Mouse (Mus musculus): ENCODE data around the gene Cmtm4. TPM values are rescaled to one million over a fixed set of nuclear protein-coding genes. Genes with fewer than 3 reads are reported as not detected.

Gene Cmtm4
- polyA plus RNA-seq, 1 experiment from 2014 or later: 3.8 TPM

- Histone ChIP-seq H3K36me3 (ENCODE audit: control insufficient read depth, insufficient read depth, low read length) (peaks cover 10% of the 10 kb centered on the region; the same call in 1 of the 2 replicates), H3K27me3 (ENCODE audit: control insufficient read depth, insufficient read depth, low read length) (no peaks in the 10 kb centered on the region), H3K4me3 (ENCODE audit: low read depth, low read length) (no peak overlapping the region), H3K9me3 (ENCODE audit: control insufficient read depth, low read length) (no peaks in the 10 kb centered on the region), H3K4me2 (replicated peaks; ENCODE audit: low read depth, low read length) (no peak overlapping the region), H3K4me1 (replicated peaks; ENCODE audit: control insufficient read depth, insufficient read depth, low read length) (no peaks in the 10 kb centered on the region), H3K27ac (ENCODE audit: low read depth, low read length) (no peak overlapping the region), H3K9ac (ENCODE audit: low read depth, low read length) (no peak overlapping the region)
- ATAC-seq (ENCODE audit: low FRiP score): 0 out of 2 replicates have a peak, but pooled peaks have one; percentile 16
- WGBS: 47% methylated on average over 3 of the region's 3 CpGs
- no peak for DNase-seq (ENCODE audit: low spot score)
Observed at GRCm38 (mm10) chr8:104414204-104414603, 18.6 kb upstream of the Cmtm4 start.

GRCm38 (mm10) chr8:104413770-104414169 lies 18.2 kb upstream of the Cmtm4 start:
- ATAC-seq (ENCODE audit: low FRiP score): peak; percentile 60
- no peak for DNase-seq (ENCODE audit: low spot score)

GRCm38 (mm10) chr8:104412805-104413532 lies 17.4 kb upstream of the Cmtm4 start:
- H3K27ac ChIP-seq (ENCODE audit: low read depth, low read length): no peak overlapping the region
- no peak overlapping the region for H3K4me2 ChIP-seq (replicated peaks; ENCODE audit: low read depth, low read length)
- H3K4me3 ChIP-seq (ENCODE audit: low read depth, low read length): no peak overlapping the region
- no peaks in the 10 kb centered on the region for H3K9me3 ChIP-seq (ENCODE audit: control insufficient read depth, low read length)
- H3K9ac ChIP-seq (ENCODE audit: low read depth, low read length): no peak overlapping the region
- 0 out of 2 replicates have a peak, but pooled peaks cover 7% of the 10 kb centered on the region for H3K36me3 ChIP-seq (ENCODE audit: control insufficient read depth, insufficient read depth, low read length)
- no peaks in the 10 kb centered on the region for H3K4me1 ChIP-seq (replicated peaks; ENCODE audit: control insufficient read depth, insufficient read depth, low read length)
- ATAC-seq (ENCODE audit: low FRiP score): no peak
- 84% methylated on average over 7 of the region's 7 CpGs for WGBS
- DNase-seq (ENCODE audit: low spot score): no peak
- no peaks in the 10 kb centered on the region for H3K27me3 ChIP-seq (ENCODE audit: control insufficient read depth, insufficient read depth, low read length)

More at GRCm38 (mm10) chr8:104413770-104414169, 18.2 kb upstream of the Cmtm4 start:
- Histone ChIP-seq H3K27ac (ENCODE audit: low read depth, low read length) (no peak overlapping the region), H3K9ac (ENCODE audit: low read depth, low read length) (no peak overlapping the region), H3K4me2 (replicated peaks; ENCODE audit: low read depth, low read length) (no peak overlapping the region), H3K4me1 (replicated peaks; ENCODE audit: control insufficient read depth, insufficient read depth, low read length) (no peaks in the 10 kb centered on the region), H3K4me3 (ENCODE audit: low read depth, low read length) (no peak overlapping the region), H3K36me3 (ENCODE audit: control insufficient read depth, insufficient read depth, low read length) (0 out of 2 replicates have a peak, but pooled peaks cover 9% of the 10 kb centered on the region), H3K27me3 (ENCODE audit: control insufficient read depth, insufficient read depth, low read length) (no peaks in the 10 kb centered on the region), H3K9me3 (ENCODE audit: control insufficient read depth, low read length) (no peaks in the 10 kb centered on the region)
- 92% methylated on average over 4 of the region's 4 CpGs for WGBS

- Histone ChIP-seq H3K4me1 (replicated peaks; ENCODE audit: control insufficient read depth, insufficient read depth, low read length) (no peaks in the 10 kb centered on the region), H3K4me2 (replicated peaks; ENCODE audit: low read depth, low read length) (no peak overlapping the region), H3K9me3 (ENCODE audit: control insufficient read depth, low read length) (no peaks in the 10 kb centered on the region), H3K27me3 (ENCODE audit: control insufficient read depth, insufficient read depth, low read length) (no peaks in the 10 kb centered on the region), H3K36me3 (ENCODE audit: control insufficient read depth, insufficient read depth, low read length) (no peaks in the 10 kb centered on the region), H3K27ac (ENCODE audit: low read depth, low read length) (no peak overlapping the region), H3K4me3 (ENCODE audit: low read depth, low read length) (no peak overlapping the region), H3K9ac (ENCODE audit: low read depth, low read length) (no peak overlapping the region)
- DNase-seq (ENCODE audit: low spot score) (no peak), ATAC-seq (ENCODE audit: low FRiP score) (no peak)
- 85% methylated on average over 3 of the region's 3 CpGs for WGBS
Observed at GRCm38 (mm10) chr8:104411972-104412371, 16.4 kb upstream of the Cmtm4 start.

GRCm38 (mm10) chr8:104411468-104411867 lies 15.9 kb upstream of the Cmtm4 start:
- WGBS: 92% methylated on average over 3 of the region's 3 CpGs

GRCm38 (mm10) chr8:104410628-104411273 lies 15.1 kb upstream of the Cmtm4 start:
- DNase-seq (ENCODE audit: low spot score): no peak
- H3K27ac ChIP-seq (ENCODE audit: low read depth, low read length): no peak overlapping the region
- no peaks in the 10 kb centered on the region for H3K9me3 ChIP-seq (ENCODE audit: control insufficient read depth, low read length)
- 54% methylated on average over 7 of the region's 7 CpGs for WGBS
- H3K4me3 ChIP-seq (ENCODE audit: low read depth, low read length): no peak overlapping the region
- no peak overlapping the region for H3K9ac ChIP-seq (ENCODE audit: low read depth, low read length)
- H3K27me3 ChIP-seq (ENCODE audit: control insufficient read depth, insufficient read depth, low read length): no peaks in the 10 kb centered on the region
- no peak for ATAC-seq (ENCODE audit: low FRiP score)
- H3K4me1 ChIP-seq (replicated peaks; ENCODE audit: control insufficient read depth, insufficient read depth, low read length): no peaks in the 10 kb centered on the region
- H3K4me2 ChIP-seq (replicated peaks; ENCODE audit: low read depth, low read length): no peak overlapping the region
- no peaks in the 10 kb centered on the region for H3K36me3 ChIP-seq (ENCODE audit: control insufficient read depth, insufficient read depth, low read length)

More at GRCm38 (mm10) chr8:104411468-104411867, 15.9 kb upstream of the Cmtm4 start:
- no peaks in the 10 kb centered on the region for H3K4me1 ChIP-seq (replicated peaks; ENCODE audit: control insufficient read depth, insufficient read depth, low read length)
- H3K9ac ChIP-seq (ENCODE audit: low read depth, low read length): no peak overlapping the region
- DNase-seq (ENCODE audit: low spot score) (no peak), ATAC-seq (ENCODE audit: low FRiP score) (no peak)
- H3K4me3 ChIP-seq (ENCODE audit: low read depth, low read length): no peak overlapping the region
- H3K27me3 ChIP-seq (ENCODE audit: control insufficient read depth, insufficient read depth, low read length): no peaks in the 10 kb centered on the region
- H3K4me2 ChIP-seq (replicated peaks; ENCODE audit: low read depth, low read length): no peak overlapping the region
- H3K36me3 ChIP-seq (ENCODE audit: control insufficient read depth, insufficient read depth, low read length): no peaks in the 10 kb centered on the region
- no peaks in the 10 kb centered on the region for H3K9me3 ChIP-seq (ENCODE audit: control insufficient read depth, low read length)
- no peak overlapping the region for H3K27ac ChIP-seq (ENCODE audit: low read depth, low read length)

GRCm38 (mm10) chr8:104408328-104409110 lies 12.9 kb upstream of the Cmtm4 start:
- 85% methylated on average over 7 of the region's 7 CpGs for WGBS
- Histone ChIP-seq H3K27ac (ENCODE audit: low read depth, low read length) (no peak overlapping the region), H3K9ac (ENCODE audit: low read depth, low read length) (no peak overlapping the region), H3K4me1 (replicated peaks; ENCODE audit: control insufficient read depth, insufficient read depth, low read length) (no peaks in the 10 kb centered on the region), H3K4me3 (ENCODE audit: low read depth, low read length) (no peak overlapping the region), H3K27me3 (ENCODE audit: control insufficient read depth, insufficient read depth, low read length) (no peaks in the 10 kb centered on the region), H3K9me3 (ENCODE audit: control insufficient read depth, low read length) (no peaks in the 10 kb centered on the region), H3K36me3 (ENCODE audit: control insufficient read depth, insufficient read depth, low read length) (no peaks in the 10 kb centered on the region), H3K4me2 (replicated peaks; ENCODE audit: low read depth, low read length) (no peak overlapping the region)
- ATAC-seq (ENCODE audit: low FRiP score): no peak
- DNase-seq (ENCODE audit: low spot score): no peak

- Histone ChIP-seq H3K9ac (ENCODE audit: low read depth, low read length) (no peak overlapping the region), H3K9me3 (ENCODE audit: control insufficient read depth, low read length) (no peaks in the 10 kb centered on the region), H3K36me3 (ENCODE audit: control insufficient read depth, insufficient read depth, low read length) (no peaks in the 10 kb centered on the region), H3K4me3 (ENCODE audit: low read depth, low read length) (no peak overlapping the region), H3K4me1 (replicated peaks; ENCODE audit: control insufficient read depth, insufficient read depth, low read length) (no peaks in the 10 kb centered on the region), H3K4me2 (replicated peaks; ENCODE audit: low read depth, low read length) (no peak overlapping the region), H3K27ac (ENCODE audit: low read depth, low read length) (no peak overlapping the region), H3K27me3 (ENCODE audit: control insufficient read depth, insufficient read depth, low read length) (no peaks in the 10 kb centered on the region)
- DNase-seq (ENCODE audit: low spot score): no peak
- 85% methylated on average over 6 of the region's 6 CpGs for WGBS
- ATAC-seq (ENCODE audit: low FRiP score): no peak
Observed at GRCm38 (mm10) chr8:104406340-104407128, 10.9 kb upstream of the Cmtm4 start.

All from hindbrain, embryonic 11.5 days (tissue).